Mouse (Mus musculus) heart, postnatal 0 days (tissue): ENCODE data around the gene Ybx2. TPM values are rescaled to one million over a fixed set of nuclear protein-coding genes. Genes with fewer than 3 reads are reported as not detected.

Source experiments
- ATAC-seq: fragments of 200-750 bp; cut with Nextera tagmentation; 2 replicates; pipeline ENCODE4 v1.8.0; 2017; ENCODE audit warnings: low read depth, moderate number of reproducible peaks, moderate library complexity; ENCODE audit not compliant: insufficient read depth
- DNase-seq: peaks from one replicate; pipeline ENCODE4 v3.0.0-alpha.2; 2016; ENCODE audit warnings: low spot score
- H3K27ac ChIP-seq: fragments of 300-500 bp; sonication (generic); 2 replicates; pipeline ENCODE4 v1.5.1; 2014; ENCODE audit warnings: low read depth, mild to moderate bottlenecking
- H3K27me3 ChIP-seq: fragments of 300-500 bp; sonication (generic); 2 replicates; pipeline ENCODE4 v1.6.1; 2014; ENCODE audit warnings: low read length, mixed read lengths; ENCODE audit not compliant: control insufficient read depth, insufficient read depth
- H3K36me3 ChIP-seq: fragments of 300-500 bp; sonication (generic); replicated peaks from 2 replicates; pipeline ENCODE4 v1.6.1; 2014; ENCODE audit warnings: low read length, mixed read lengths; ENCODE audit not compliant: control insufficient read depth, insufficient read depth
- H3K4me1 ChIP-seq: fragments of 300-500 bp; sonication (generic); 2 replicates; pipeline ENCODE4 v1.6.1; 2014; ENCODE audit warnings: antibody characterized with exemption; ENCODE audit not compliant: control insufficient read depth, insufficient read depth
- H3K4me2 ChIP-seq: fragments of 300-500 bp; sonication (generic); 2 replicates; pipeline ENCODE4 v1.6.1; 2014; ENCODE audit warnings: low read depth, mild to moderate bottlenecking, low read length, moderate library complexity
- H3K4me3 ChIP-seq: fragments of 300-500 bp; sonication (generic); 2 replicates; pipeline ENCODE4 v1.5.1; 2014; ENCODE audit warnings: low read depth, low read length
- H3K9ac ChIP-seq: fragments of 300-500 bp; sonication (generic); replicated peaks from 2 replicates; pipeline ENCODE4 v1.6.1; 2014; ENCODE audit warnings: low read depth, low read length, mixed read lengths
- H3K9me3 ChIP-seq: fragments of 300-500 bp; sonication (generic); replicated peaks from 2 replicates; pipeline ENCODE4 v1.6.1; 2016; ENCODE audit warnings: low read length; ENCODE audit not compliant: control insufficient read depth
- CTCF ChIP-seq: IDR thresholded peaks from 2 replicates; pipeline ENCODE4 v1.5.1; 2016; ENCODE audit warnings: antibody characterized with exemption, control low read depth, low read depth
- EP300 ChIP-seq: IDR thresholded peaks from 2 replicates; pipeline ENCODE4 v1.6.1; 2016; ENCODE audit warnings: antibody characterized with exemption, low read depth
- WGBS: fragments of 180-500 bp; shearing (Covaris S2); extraction: QIAGEN DNeasy Blood & Tissue Kit; methylation state at CpG from one replicate; pipeline ENCODE4 v1.1.7; 2014; 5-methylcytosine and 5-hydroxymethylcytosine counted together
- polyA plus RNA-seq: library from polyadenylated mRNA; unstranded; fragments of >200 nt; fragmentation: Nextera tagmentation; extraction: Ambion mirVana; gene quantifications from 2 replicates; pipeline ENCODE4 v1.2.1, GENCODE M21; 2015
- total RNA-seq: library from RNA; depleted of rRNA; stranded (reverse); fragments of >200 nt; gene quantifications from 2 replicates; pipeline ENCODE4 v1.2.3, GENCODE M21; 2014; ENCODE audit warnings: low replicate concordance

The Ybx2 gene
- total and polyA plus RNA-seq, 2 experiments from 2014 or later, result 4.9 to 25.6 TPM

GRCm38 (mm10) chr11:69960616-69961015 lies 25.0 kb downstream of the Ybx2 start:
- TF ChIP-seq CTCF (peak; percentile 25; the same call in 1 of the 2 replicates), EP300 (no peak)
- DNase-seq (no peak), ATAC-seq (no peak)
- no peak overlapping the region for H3K27ac ChIP-seq
- H3K27me3 ChIP-seq, result peaks cover 37% of the 10 kb centered on the region
- H3K36me3 ChIP-seq, result no peaks in the 10 kb centered on the region
- 25% methylated on average over 5 of the region's 5 CpGs for WGBS
- no peak overlapping the region for H3K4me2 ChIP-seq
- H3K9ac ChIP-seq, result no peak overlapping the region
- H3K9me3 ChIP-seq, result no peaks in the 10 kb centered on the region
- no peaks in the 10 kb centered on the region for H3K4me1 ChIP-seq
- H3K4me3 ChIP-seq, result no peak overlapping the region

GRCm38 (mm10) chr11:69961841-69962240 lies 26.2 kb downstream of the Ybx2 start:
- Histone ChIP-seq H3K36me3 (no peaks in the 10 kb centered on the region), H3K9ac (no peak overlapping the region), H3K4me3 (no peak overlapping the region), H3K27ac (no peak overlapping the region), H3K9me3 (no peaks in the 10 kb centered on the region), H3K4me2 (no peak overlapping the region), H3K27me3 (peaks cover 49% of the 10 kb centered on the region), H3K4me1 (0 out of 2 replicates have a peak, but pooled peaks cover 8% of the 10 kb centered on the region)
- ATAC-seq (no peak), DNase-seq (no peak)
- WGBS, result 27% methylated on average over 5 of the region's 5 CpGs
- no peak for TF ChIP-seq EP300
- TF ChIP-seq CTCF, result no peak

GRCm38 (mm10) chr11:69964650-69965270 lies 29.2 kb downstream of the Ybx2 start, which contains the start of gene Cldn7:
Gene Cldn7, plus strand, starts transcription at chr11:69964779.
- no peaks in the 10 kb centered on the region for H3K9me3 ChIP-seq
- H3K4me3 ChIP-seq, result peak within 1 kb of the TSS; percentile 10
- peaks cover 52% of the 10 kb centered on the region for H3K27me3 ChIP-seq
- 0 out of 2 replicates have a peak, but pooled peaks cover 10% of the 10 kb centered on the region for H3K4me1 ChIP-seq
- H3K36me3 ChIP-seq, result peaks cover 19% of the 10 kb centered on the region
- no peak for ATAC-seq
- 13% methylated on average over 23 of the region's 24 CpGs for WGBS
- no peak for DNase-seq
- H3K27ac ChIP-seq, result no peak within 1 kb of the TSS
- TF ChIP-seq EP300, result no peak
- no peak for TF ChIP-seq CTCF
- no peak within 1 kb of the TSS for H3K9ac ChIP-seq
- H3K4me2 ChIP-seq, result no peak within 1 kb of the TSS

- Histone ChIP-seq H3K9me3 (no peaks in the 10 kb centered on the region), H3K4me2 (peak overlapping the region; percentile 65; the same call in 1 of the 2 replicates), H3K36me3 (peaks cover 25% of the 10 kb centered on the region), H3K4me3 (peak overlapping the region; percentile 44), H3K4me1 (0 out of 2 replicates have a peak, but pooled peaks cover 10% of the 10 kb centered on the region), H3K27me3 (peaks cover 52% of the 10 kb centered on the region), H3K9ac (no peak overlapping the region), H3K27ac (no peak overlapping the region)
- TF ChIP-seq EP300, result no peak
- no peak for TF ChIP-seq CTCF
- ATAC-seq, result no peak
- DNase-seq, result no peak
- WGBS, result 5% methylated on average over 48 of the region's 49 CpGs
Observed at GRCm38 (mm10) chr11:69965271-69966005, 29.8 kb downstream of the Ybx2 start.

GRCm38 (mm10) chr11:69966006-69966859 lies 30.6 kb downstream of the Ybx2 start:
- Histone ChIP-seq H3K36me3 (peaks cover 28% of the 10 kb centered on the region), H3K4me2 (peak overlapping the region; percentile 65), H3K27ac (no peak overlapping the region), H3K9me3 (no peaks in the 10 kb centered on the region), H3K4me1 (0 out of 2 replicates have a peak, but pooled peaks cover 10% of the 10 kb centered on the region), H3K27me3 (peaks cover 52% of the 10 kb centered on the region), H3K4me3 (peak overlapping the region; percentile 44), H3K9ac (peak overlapping the region; percentile 18; the same call in 1 of the 2 replicates)
- no peak for TF ChIP-seq EP300
- TF ChIP-seq CTCF, result no peak
- no peak for DNase-seq
- ATAC-seq, result peak; percentile 8; the same call in 1 of the 2 replicates
- 2% methylated on average over 59 of the region's 59 CpGs for WGBS
